Mouse (Mus musculus) central nervous system, embryonic 11.5 days (tissue): Measurements from ENCODE around the gene Hmg20b. TPM values are rescaled to one million over a fixed set of nuclear protein-coding genes. Genes with fewer than 3 reads are reported as not detected.

Experiments used
- polyA plus RNA-seq: library from polyadenylated mRNA; depleted of rRNA; stranded (reverse); fragments of >200 nt; gene quantifications from 2 replicates; pipeline ENCODE4 v1.2.3, GENCODE M21; 2012; rRNA removed

Hmg20b gene
- 116 and 139 TPM in 2 replicates for polyA plus RNA-seq

GRCm38 (mm10) chr10:81350351-81351063 lies at the start of gene Hmg20b:
Gene Hmg20b (minus strand): TSS chr10:81350480.

GRCm38 (mm10) chr10:81392781-81393185 lies 42.5 kb upstream of the Hmg20b start, which contains the start of gene Smim24:
Gene Smim24 (plus strand): TSS chr10:81393051.

GRCm38 (mm10) chr10:81388505-81389055 lies 38.3 kb upstream of the Hmg20b start, which contains the start of gene Gm48552:
Gene Gm48552 (plus strand): TSS chr10:81389005.

GRCm38 (mm10) chr10:81383802-81384604 lies 33.7 kb upstream of the Hmg20b start, which contains the start of the genes Dohh and Gm48551:
Gene Dohh (plus strand): TSS chr10:81384428.
Gene Gm48551 (plus strand): TSS chr10:81384466.

GRCm38 (mm10) chr10:81377793-81378552 lies 27.7 kb upstream of the Hmg20b start, which contains the start of gene Fzr1:
Gene Fzr1 (minus strand): TSS chr10:81378516.

GRCm38 (mm10) chr10:81365672-81366476 lies 15.6 kb upstream of the Hmg20b start, which contains the start of gene 4930404N11Rik:
Gene 4930404N11Rik (minus strand): TSS chr10:81365816.

GRCm38 (mm10) chr10:81356991-81357844 lies 6.9 kb upstream of the Hmg20b start, which contains the start of gene Mfsd12:
Gene Mfsd12 (plus strand): TSS chr10:81357491.

GRCm38 (mm10) chr10:81342686-81343505 lies 7.4 kb downstream of the Hmg20b start, which contains the start of gene Gipc3:
Gene Gipc3 (minus strand): TSS chr10:81343266.

GRCm38 (mm10) chr10:81328386-81328785 lies 21.9 kb downstream of the Hmg20b start, which contains the start of gene Tbxa2r:
Gene Tbxa2r (plus strand): TSS chr10:81328731.

GRCm38 (mm10) chr10:81320550-81321347 lies 29.5 kb downstream of the Hmg20b start, which contains the start of gene Cactin:
Gene Cactin (plus strand): TSS chr10:81321103.

Other genes starting within 250 kb of the Hmg20b start
- 167 and 173 TPM in 2 replicates for gene Map2k2, start 244.6 kb downstream of the Hmg20b start, polyA plus RNA-seq
- gene Zbtb7a, start 215.3 kb downstream of the Hmg20b start, polyA plus RNA-seq, result 12.7 and 17.8 TPM in 2 replicates
- gene Pias4, start 182.6 kb downstream of the Hmg20b start, polyA plus RNA-seq, result 39.5 and 41.3 TPM in 2 replicates
- gene Eef2, start 173.8 kb downstream of the Hmg20b start, polyA plus RNA-seq, result 1,158 and 1,360 TPM in 2 replicates
- 63.2 and 71.7 TPM in 2 replicates for gene Dapk3, start 167.5 kb downstream of the Hmg20b start, polyA plus RNA-seq
- not detected in 2 replicates for gene 4930442H23Rik, start 166.6 kb downstream of the Hmg20b start, polyA plus RNA-seq
- gene Nmrk2, start 148.4 kb downstream of the Hmg20b start, polyA plus RNA-seq, result 0.02 and 0.04 TPM in 2 replicates
- gene Atcay, start 119.6 kb downstream of the Hmg20b start, polyA plus RNA-seq, result 25.0 and 36.7 TPM in 2 replicates
- 16.3 and 16.6 TPM in 2 replicates for gene Zfr2, start 117.3 kb downstream of the Hmg20b start, polyA plus RNA-seq
- 4.0 and 4.3 TPM in 2 replicates for gene Matk, start 97.5 kb downstream of the Hmg20b start, polyA plus RNA-seq
- gene Mrpl54, start 83.5 kb downstream of the Hmg20b start, polyA plus RNA-seq, result 91.5 and 109 TPM in 2 replicates
- 25.6 and 44.9 TPM in 2 replicates for gene Apba3, start 83.5 kb downstream of the Hmg20b start, polyA plus RNA-seq
- 2.6 and 4.2 TPM in 2 replicates for gene Tjp3, start 58.9 kb downstream of the Hmg20b start, polyA plus RNA-seq
- 84.4 and 91.7 TPM in 2 replicates for gene Pip5k1c, start 57.5 kb downstream of the Hmg20b start, polyA plus RNA-seq
- 50.3 and 63.1 TPM in 2 replicates for gene Cactin, start 29.4 kb downstream of the Hmg20b start, polyA plus RNA-seq
- gene Tbxa2r, start 21.7 kb downstream of the Hmg20b start, polyA plus RNA-seq, result 2.4 and 3.1 TPM in 2 replicates
- gene Gipc3, start 7.2 kb downstream of the Hmg20b start, polyA plus RNA-seq, result 0.04 and 0.06 TPM in 2 replicates
- 8.6 and 9.0 TPM in 2 replicates for gene Mfsd12, start 7.0 kb upstream of the Hmg20b start, polyA plus RNA-seq
- 0.28 and 0.31 TPM in 2 replicates for gene 4930404N11Rik, start 15.3 kb upstream of the Hmg20b start, polyA plus RNA-seq
- 91.8 and 113 TPM in 2 replicates for gene Fzr1, start 28.0 kb upstream of the Hmg20b start, polyA plus RNA-seq
- 56.2 and 57.9 TPM in 2 replicates for gene Dohh, start 33.9 kb upstream of the Hmg20b start, polyA plus RNA-seq
- gene Gm48551, start 34.0 kb upstream of the Hmg20b start, polyA plus RNA-seq, result 3.9 and 4.3 TPM in 2 replicates
- gene Gm48552, start 38.5 kb upstream of the Hmg20b start, polyA plus RNA-seq, result 5.2 and 8.2 TPM in 2 replicates
- 3.7 and 5.0 TPM in 2 replicates for gene Smim24, start 42.6 kb upstream of the Hmg20b start, polyA plus RNA-seq
- 7.8 and 12.5 TPM in 2 replicates for gene Nfic, start 105.2 kb upstream of the Hmg20b start, polyA plus RNA-seq
- 45.0 and 50.2 TPM in 2 replicates for gene Celf5, start 132.2 kb upstream of the Hmg20b start, polyA plus RNA-seq
- 129 and 153 TPM in 2 replicates for gene Ncln, start 145.9 kb upstream of the Hmg20b start, polyA plus RNA-seq
- 0.42 and 0.56 TPM in 2 replicates for gene S1pr4, start 149.7 kb upstream of the Hmg20b start, polyA plus RNA-seq
- gene Gna15, start 173.7 kb upstream of the Hmg20b start, polyA plus RNA-seq, result 0.88 and 0.98 TPM in 2 replicates
- 69.9 and 81.3 TPM in 2 replicates for gene Gna11, start 194.7 kb upstream of the Hmg20b start, polyA plus RNA-seq
- 265 and 396 TPM in 2 replicates for gene Aes, start 209.0 kb upstream of the Hmg20b start, polyA plus RNA-seq
- gene Tle2, start 224.1 kb upstream of the Hmg20b start, polyA plus RNA-seq, result 27.1 and 71.8 TPM in 2 replicates